Mouse (Mus musculus): ENCODE measurements around the gene Flvcr1. TPM values are rescaled to one million over a fixed set of nuclear protein-coding genes. Genes with fewer than 3 reads are reported as not detected.

Flvcr1 gene
- total and polyA plus RNA-seq, 2 experiments: 2.7 to 4.1 TPM

- H3K4me3 ChIP-seq (ENCODE audit: insufficient read depth, low read depth, low read length): no peak overlapping the region
- H3K79me2 ChIP-seq (ENCODE audit: control insufficient read depth, insufficient read depth, low read length): no peaks in the 10 kb centered on the region
- no peaks in the 10 kb centered on the region for H3K4me1 ChIP-seq (ENCODE audit: control insufficient read depth, insufficient read depth, low read length)
- no peak overlapping the region for H3K9ac ChIP-seq (ENCODE audit: low read depth, low read length)
- TF ChIP-seq POLR2A (IDR thresholded peaks at IDR 0.05; ENCODE audit: extremely low read depth, insufficient read depth, low read length) (no peak), CTCF (IDR thresholded peaks at IDR 0.05; ENCODE audit: low read depth, low read length) (no peak)
- 95% methylated on average over 5 of the region's 5 CpGs for WGBS
- peaks cover 4% of the 10 kb centered on the region; the same call in 1 of the 2 replicates for H3K36me3 ChIP-seq (ENCODE audit: control insufficient read depth, insufficient read depth, low read length)
- no peak for DNase-seq (ENCODE audit: extremely low read depth, low read depth, low spot score)
- no peaks in the 10 kb centered on the region for H3K27me3 ChIP-seq (ENCODE audit: control insufficient read depth, insufficient read depth, low read length)
- H3K27ac ChIP-seq (replicated peaks; ENCODE audit: insufficient read depth, low read depth, low read length): no peak overlapping the region
Measured at GRCm38 (mm10) chr1:191019803-191020202, 6.2 kb downstream of the Flvcr1 start.

GRCm38 (mm10) chr1:191014271-191014670 is 11.7 kb downstream of the Flvcr1 start:
- Histone ChIP-seq H3K4me3 (ENCODE audit: insufficient read depth, low read depth, low read length) (no peak overlapping the region), H3K79me2 (ENCODE audit: control insufficient read depth, insufficient read depth, low read length) (no peaks in the 10 kb centered on the region), H3K4me1 (ENCODE audit: control insufficient read depth, insufficient read depth, low read length) (no peaks in the 10 kb centered on the region), H3K27me3 (ENCODE audit: control insufficient read depth, insufficient read depth, low read length) (no peaks in the 10 kb centered on the region), H3K36me3 (ENCODE audit: control insufficient read depth, insufficient read depth, low read length) (peaks cover 16% of the 10 kb centered on the region; the same call in 1 of the 2 replicates), H3K9ac (ENCODE audit: low read depth, low read length) (no peak overlapping the region), H3K27ac (replicated peaks; ENCODE audit: insufficient read depth, low read depth, low read length) (no peak overlapping the region)
- no peak for DNase-seq (ENCODE audit: extremely low read depth, low read depth, low spot score)
- WGBS: 99% methylated on average over 3 of the region's 3 CpGs
- no peak for TF ChIP-seq CTCF (IDR thresholded peaks at IDR 0.05; ENCODE audit: low read depth, low read length)
- no peak for TF ChIP-seq POLR2A (IDR thresholded peaks at IDR 0.05; ENCODE audit: extremely low read depth, insufficient read depth, low read length)

- Histone ChIP-seq H3K4me3 (ENCODE audit: insufficient read depth, low read depth, low read length) (no peak overlapping the region), H3K36me3 (ENCODE audit: control insufficient read depth, insufficient read depth, low read length) (peaks cover 32% of the 10 kb centered on the region), H3K27ac (replicated peaks; ENCODE audit: insufficient read depth, low read depth, low read length) (no peak overlapping the region), H3K79me2 (ENCODE audit: control insufficient read depth, insufficient read depth, low read length) (no peaks in the 10 kb centered on the region), H3K9ac (ENCODE audit: low read depth, low read length) (no peak overlapping the region), H3K27me3 (ENCODE audit: control insufficient read depth, insufficient read depth, low read length) (no peaks in the 10 kb centered on the region), H3K4me1 (ENCODE audit: control insufficient read depth, insufficient read depth, low read length) (no peaks in the 10 kb centered on the region)
- no peak for DNase-seq (ENCODE audit: extremely low read depth, low read depth, low spot score)
- TF ChIP-seq POLR2A (IDR thresholded peaks at IDR 0.05; ENCODE audit: extremely low read depth, insufficient read depth, low read length) (no peak), CTCF (IDR thresholded peaks at IDR 0.05; ENCODE audit: low read depth, low read length) (peak; percentile 18; the same call in 1 of the 2 replicates)
- WGBS: 98% methylated on average over 5 of the region's 5 CpGs
Measured at GRCm38 (mm10) chr1:191008707-191009106, 17.3 kb downstream of the Flvcr1 start.

GRCm38 (mm10) chr1:191002201-191002600 is 23.8 kb downstream of the Flvcr1 start:
- Histone ChIP-seq H3K27me3 (ENCODE audit: control insufficient read depth, insufficient read depth, low read length) (no peaks in the 10 kb centered on the region), H3K27ac (replicated peaks; ENCODE audit: insufficient read depth, low read depth, low read length) (no peak overlapping the region), H3K9ac (ENCODE audit: low read depth, low read length) (no peak overlapping the region), H3K79me2 (ENCODE audit: control insufficient read depth, insufficient read depth, low read length) (no peaks in the 10 kb centered on the region), H3K4me3 (ENCODE audit: insufficient read depth, low read depth, low read length) (no peak overlapping the region), H3K36me3 (ENCODE audit: control insufficient read depth, insufficient read depth, low read length) (peaks cover 6% of the 10 kb centered on the region), H3K4me1 (ENCODE audit: control insufficient read depth, insufficient read depth, low read length) (no peaks in the 10 kb centered on the region)
- TF ChIP-seq CTCF (IDR thresholded peaks at IDR 0.05; ENCODE audit: low read depth, low read length) (peak; percentile 30; the same call in 1 of the 2 replicates), POLR2A (IDR thresholded peaks at IDR 0.05; ENCODE audit: extremely low read depth, insufficient read depth, low read length) (no peak)
- 74% methylated on average over 6 of the region's 6 CpGs for WGBS
- DNase-seq (ENCODE audit: extremely low read depth, low read depth, low spot score): no peak

GRCm38 (mm10) chr1:191000686-191001085 is 25.3 kb downstream of the Flvcr1 start:
- no peaks in the 10 kb centered on the region for H3K36me3 ChIP-seq (ENCODE audit: control insufficient read depth, insufficient read depth, low read length)
- no peak for TF ChIP-seq POLR2A (IDR thresholded peaks at IDR 0.05; ENCODE audit: extremely low read depth, insufficient read depth, low read length)
- TF ChIP-seq CTCF (IDR thresholded peaks at IDR 0.05; ENCODE audit: low read depth, low read length): no peak
- H3K9ac ChIP-seq (ENCODE audit: low read depth, low read length): no peak overlapping the region
- DNase-seq (ENCODE audit: extremely low read depth, low read depth, low spot score): no peak
- no peak overlapping the region for H3K4me3 ChIP-seq (ENCODE audit: insufficient read depth, low read depth, low read length)
- 92% methylated on average over 3 of the region's 3 CpGs for WGBS
- no peaks in the 10 kb centered on the region for H3K79me2 ChIP-seq (ENCODE audit: control insufficient read depth, insufficient read depth, low read length)
- no peaks in the 10 kb centered on the region for H3K4me1 ChIP-seq (ENCODE audit: control insufficient read depth, insufficient read depth, low read length)
- H3K27me3 ChIP-seq (ENCODE audit: control insufficient read depth, insufficient read depth, low read length): no peaks in the 10 kb centered on the region
- no peak overlapping the region for H3K27ac ChIP-seq (replicated peaks; ENCODE audit: insufficient read depth, low read depth, low read length)

- WGBS: 90% methylated on average over 1 of the region's 1 CpGs
- no peaks in the 10 kb centered on the region for H3K27me3 ChIP-seq (ENCODE audit: control insufficient read depth, insufficient read depth, low read length)
- no peak overlapping the region for H3K4me3 ChIP-seq (ENCODE audit: insufficient read depth, low read depth, low read length)
- no peak overlapping the region for H3K9ac ChIP-seq (ENCODE audit: low read depth, low read length)
- no peaks in the 10 kb centered on the region for H3K79me2 ChIP-seq (ENCODE audit: control insufficient read depth, insufficient read depth, low read length)
- no peaks in the 10 kb centered on the region for H3K36me3 ChIP-seq (ENCODE audit: control insufficient read depth, insufficient read depth, low read length)
- no peaks in the 10 kb centered on the region for H3K4me1 ChIP-seq (ENCODE audit: control insufficient read depth, insufficient read depth, low read length)
- DNase-seq (ENCODE audit: extremely low read depth, low read depth, low spot score): no peak
- no peak overlapping the region for H3K27ac ChIP-seq (replicated peaks; ENCODE audit: insufficient read depth, low read depth, low read length)
- TF ChIP-seq CTCF (IDR thresholded peaks at IDR 0.05; ENCODE audit: low read depth, low read length) (no peak), POLR2A (IDR thresholded peaks at IDR 0.05; ENCODE audit: extremely low read depth, insufficient read depth, low read length) (no peak)
Measured at GRCm38 (mm10) chr1:190998027-190998426, 27.9 kb downstream of the Flvcr1 start.

All from liver, adult 2 months (tissue).